Mouse (Mus musculus): ENCODE measurements around the gene Jmjd1c. TPM values are rescaled to one million over a fixed set of nuclear protein-coding genes. Genes with fewer than 3 reads are reported as not detected.
A peak's percentile ranks its signal among the peaks of the same experiment; 100 is the strongest.

The Jmjd1c gene
- total RNA-seq, 1 experiment = 93.0 TPM

DNA sequence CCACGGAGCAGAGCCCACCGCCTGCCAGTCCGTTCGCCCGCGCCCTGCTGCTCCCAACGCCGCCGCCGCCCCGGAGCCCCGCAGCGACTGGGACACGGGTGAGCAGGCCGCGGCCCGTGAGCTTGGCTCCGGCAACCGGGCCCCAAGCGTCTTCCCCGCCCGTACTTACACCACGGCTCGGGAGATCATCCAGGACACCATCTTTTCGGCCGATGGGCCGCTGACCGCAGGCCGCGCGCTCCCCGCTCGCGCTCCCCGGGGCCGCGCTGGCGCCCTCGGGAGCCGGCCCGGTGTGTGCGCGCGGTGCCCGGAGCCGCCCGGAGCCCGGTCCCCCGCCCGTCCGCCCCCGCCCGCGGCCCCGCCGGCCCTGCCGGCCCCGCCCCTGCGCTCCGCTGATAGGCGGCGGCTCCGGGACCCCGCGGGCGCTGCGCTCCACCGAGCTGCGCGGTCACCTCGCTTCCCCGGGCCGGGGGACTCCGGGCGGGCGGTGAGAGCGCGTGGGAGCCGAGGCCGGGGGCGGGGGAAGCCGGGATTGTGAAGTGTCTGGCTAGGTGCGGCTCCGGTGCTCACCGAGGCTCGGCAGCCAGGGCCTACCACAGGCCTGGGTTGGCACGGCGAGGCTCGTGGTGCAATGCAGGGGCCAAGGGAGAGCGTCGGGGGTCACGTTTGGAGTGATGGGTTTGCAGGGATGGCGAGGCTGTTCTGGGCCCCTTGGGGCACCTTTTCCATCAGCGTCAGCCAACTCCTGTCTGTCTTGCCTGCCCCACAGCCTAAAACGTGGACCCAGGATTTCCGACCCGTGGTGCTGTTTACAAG lies 904 bp downstream of the Jmjd1c start, which contains the start of gene Reep3:
TSS of gene Reep3 (minus strand) at position 325 of the 816 bp plus-strand sequence.
- H3K9ac ChIP-seq (ENCODE audit: insufficient read depth, low read depth, low read length, poor library complexity, severe bottlenecking) = peak within 1 kb of the TSS; percentile 98
- peaks cover 3% of the 10 kb centered on the region; the same call in 1 of the 2 replicates for H3K36me3 ChIP-seq (ENCODE audit: control insufficient read depth, insufficient read depth, low read length, poor library complexity, severe bottlenecking)
- DNase-seq (ENCODE audit: low read depth, low spot score) = no peak
- no peak for TF ChIP-seq CHD2 (IDR thresholded peaks at IDR 0.05; ENCODE audit: low read depth, low read length)
- no peak for TF ChIP-seq MAFK (IDR thresholded peaks at IDR 0.05; ENCODE audit: insufficient read depth, low read depth, low read length)
- TF ChIP-seq HCFC1 (IDR thresholded peaks at IDR 0.05; ENCODE audit: borderline replicate concordance, insufficient read depth, low read length) = 0 out of 2 replicates have a peak, but pooled peaks have one; percentile 12
- H3K9me3 ChIP-seq (ENCODE audit: control insufficient read depth, insufficient read depth, low read depth, low read length) = no peaks in the 10 kb centered on the region
- in situ Hi-C loops (cut with MboI; ENCODE audit: low sequenced_read_pairs in 2 of 2, unreplicated experiment in 2 of 2) = loop anchor here (25.0 kb wide), 1 partner anchor 185 kb away; no protein-coding TSS in a partner anchor
- H3K27ac ChIP-seq (ENCODE audit: insufficient read depth, low read depth, low read length, poor library complexity, severe bottlenecking) = peak within 1 kb of the TSS; percentile 99
- H3K4me1 ChIP-seq (ENCODE audit: control insufficient read depth in 2 of 2, insufficient read depth in 2 of 2, low read length in 2 of 2, poor library complexity in 1 of 2) = peaks cover 4 to 17% of the 10 kb centered on the region in 2 experiments
- H3K4me3 ChIP-seq (ENCODE audit: insufficient read depth in 1 of 2, low read depth in 1 of 2, low read length in 2 of 2, poor library complexity in 1 of 2, severe bottlenecking in 1 of 2) = peak within 1 kb of the TSS; percentile 88 to 95

DNA sequence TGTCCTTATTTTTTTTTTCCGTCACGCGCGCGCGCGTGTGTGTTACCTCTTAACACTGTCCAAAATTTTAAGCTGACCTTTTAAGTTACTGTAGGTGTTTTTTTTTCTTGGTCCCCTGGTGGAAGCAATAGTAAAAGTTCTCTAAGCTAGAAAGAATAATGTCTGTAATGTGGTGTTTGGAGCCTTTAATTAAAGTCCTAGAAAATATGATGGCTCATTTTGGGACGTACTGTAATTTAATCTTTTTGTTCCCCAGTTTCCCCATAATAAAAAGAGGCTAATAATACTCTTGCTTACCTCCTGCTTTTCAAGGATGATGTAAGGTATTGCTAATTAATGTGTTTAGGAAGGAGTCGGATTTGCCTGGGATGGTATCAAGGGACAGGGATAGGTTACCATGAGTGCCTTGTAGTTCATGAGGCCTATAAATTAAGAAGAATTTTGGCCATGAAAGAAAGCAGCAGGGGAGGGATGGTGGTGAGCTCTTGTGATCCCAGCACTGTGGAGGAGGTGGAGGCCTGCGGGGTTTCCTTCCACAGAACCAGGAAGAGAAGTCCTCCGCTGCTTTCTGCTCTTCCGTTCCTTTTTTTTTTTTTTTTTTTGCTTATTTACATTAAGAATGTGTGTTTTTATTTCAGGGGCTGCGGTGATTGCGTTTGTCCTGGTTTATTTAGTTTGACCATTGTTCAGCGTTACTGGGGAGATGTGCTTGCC lies 1.7 kb downstream of the Jmjd1c start:
- in situ Hi-C loops (cut with MboI; ENCODE audit: low sequenced_read_pairs in 2 of 2, unreplicated experiment in 2 of 2) = loop anchor here (25.0 kb wide), 1 partner anchor 185 kb away; no protein-coding TSS in a partner anchor
- Histone ChIP-seq H3K27ac (ENCODE audit: insufficient read depth, low read depth, low read length, poor library complexity, severe bottlenecking) (peak overlapping the region; percentile 99), H3K4me3 (ENCODE audit: insufficient read depth in 1 of 2, low read depth in 1 of 2, low read length in 2 of 2, poor library complexity in 1 of 2, severe bottlenecking in 1 of 2) (peak overlapping the region; percentile 88 to 95), H3K9ac (ENCODE audit: insufficient read depth, low read depth, low read length, poor library complexity, severe bottlenecking) (peak overlapping the region; percentile 98), H3K9me3 (ENCODE audit: control insufficient read depth, insufficient read depth, low read depth, low read length) (no peaks in the 10 kb centered on the region), H3K36me3 (ENCODE audit: control insufficient read depth, insufficient read depth, low read length, poor library complexity, severe bottlenecking) (peaks cover 8% of the 10 kb centered on the region; the same call in 1 of the 2 replicates), H3K4me1 (ENCODE audit: control insufficient read depth in 2 of 2, insufficient read depth in 2 of 2, low read length in 2 of 2, poor library complexity in 1 of 2) (peaks cover 11 to 17% of the 10 kb centered on the region in 2 experiments)
- no peak for DNase-seq (ENCODE audit: low read depth, low spot score)
- TF ChIP-seq ZC3H11A (IDR thresholded peaks at IDR 0.05; ENCODE audit: borderline replicate concordance, low read depth, low read length) = no peak
- 0 out of 2 replicates have a peak, but pooled peaks have one; percentile 39 for TF ChIP-seq ZNF384 (IDR thresholded peaks at IDR 0.05; ENCODE audit: low read depth, low read length)

DNA sequence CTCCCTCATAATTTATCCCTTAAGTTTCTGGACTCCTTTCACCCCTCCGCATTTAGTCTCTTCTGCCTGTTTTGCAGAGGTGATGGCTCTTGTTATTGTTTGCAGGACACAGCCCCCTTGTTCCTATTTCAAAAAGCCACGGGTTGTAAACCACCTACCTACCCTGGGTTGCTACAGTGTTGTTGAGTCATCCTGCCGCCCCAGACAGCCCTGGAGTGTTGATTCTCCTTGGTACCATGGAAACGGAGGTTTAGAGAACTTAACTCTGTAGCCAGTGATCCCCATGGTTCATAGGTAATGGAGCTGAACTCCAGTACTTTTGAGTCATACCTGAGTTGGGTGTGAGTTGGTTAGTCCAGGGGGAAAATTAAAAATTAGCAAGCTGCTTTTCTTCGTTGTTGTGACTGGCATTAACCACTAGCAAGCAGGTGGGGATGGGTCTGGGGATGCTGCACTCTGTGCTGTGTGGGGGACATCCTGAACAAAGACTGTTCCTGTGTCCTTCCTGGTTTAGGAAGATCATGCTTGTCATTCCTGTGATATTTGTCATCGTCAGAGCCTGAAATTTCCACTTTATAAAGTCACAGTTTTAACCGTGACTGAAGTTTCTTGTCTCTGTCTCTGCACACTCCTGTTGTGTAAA lies 2.6 kb downstream of the Jmjd1c start:
- H3K4me3 ChIP-seq (ENCODE audit: insufficient read depth in 1 of 2, low read depth in 1 of 2, low read length in 2 of 2, poor library complexity in 1 of 2, severe bottlenecking in 1 of 2) = peak overlapping the region; percentile 88 to 95
- TF ChIP-seq MAFK (IDR thresholded peaks at IDR 0.05; ENCODE audit: insufficient read depth, low read depth, low read length) (peak; percentile 65), ZNF384 (IDR thresholded peaks at IDR 0.05; ENCODE audit: low read depth, low read length) (no peak)
- H3K27ac ChIP-seq (ENCODE audit: insufficient read depth, low read depth, low read length, poor library complexity, severe bottlenecking) = peak overlapping the region; percentile 99; the same call in 1 of the 2 replicates
- peaks cover 11% of the 10 kb centered on the region; the same call in 1 of the 2 replicates for H3K36me3 ChIP-seq (ENCODE audit: control insufficient read depth, insufficient read depth, low read length, poor library complexity, severe bottlenecking)
- no peak for DNase-seq (ENCODE audit: low read depth, low spot score)
- peaks cover 17 to 20% of the 10 kb centered on the region in 2 experiments for H3K4me1 ChIP-seq (ENCODE audit: control insufficient read depth in 2 of 2, insufficient read depth in 2 of 2, low read length in 2 of 2, poor library complexity in 1 of 2)
- peak overlapping the region; percentile 76 for H3K9ac ChIP-seq (ENCODE audit: insufficient read depth, low read depth, low read length, poor library complexity, severe bottlenecking)
- in situ Hi-C loops (cut with MboI; ENCODE audit: low sequenced_read_pairs in 2 of 2, unreplicated experiment in 2 of 2) = loop anchor here (25.0 kb wide), 1 partner anchor 186 kb away; no protein-coding TSS in a partner anchor
- H3K9me3 ChIP-seq (ENCODE audit: control insufficient read depth, insufficient read depth, low read depth, low read length) = no peaks in the 10 kb centered on the region

DNA sequence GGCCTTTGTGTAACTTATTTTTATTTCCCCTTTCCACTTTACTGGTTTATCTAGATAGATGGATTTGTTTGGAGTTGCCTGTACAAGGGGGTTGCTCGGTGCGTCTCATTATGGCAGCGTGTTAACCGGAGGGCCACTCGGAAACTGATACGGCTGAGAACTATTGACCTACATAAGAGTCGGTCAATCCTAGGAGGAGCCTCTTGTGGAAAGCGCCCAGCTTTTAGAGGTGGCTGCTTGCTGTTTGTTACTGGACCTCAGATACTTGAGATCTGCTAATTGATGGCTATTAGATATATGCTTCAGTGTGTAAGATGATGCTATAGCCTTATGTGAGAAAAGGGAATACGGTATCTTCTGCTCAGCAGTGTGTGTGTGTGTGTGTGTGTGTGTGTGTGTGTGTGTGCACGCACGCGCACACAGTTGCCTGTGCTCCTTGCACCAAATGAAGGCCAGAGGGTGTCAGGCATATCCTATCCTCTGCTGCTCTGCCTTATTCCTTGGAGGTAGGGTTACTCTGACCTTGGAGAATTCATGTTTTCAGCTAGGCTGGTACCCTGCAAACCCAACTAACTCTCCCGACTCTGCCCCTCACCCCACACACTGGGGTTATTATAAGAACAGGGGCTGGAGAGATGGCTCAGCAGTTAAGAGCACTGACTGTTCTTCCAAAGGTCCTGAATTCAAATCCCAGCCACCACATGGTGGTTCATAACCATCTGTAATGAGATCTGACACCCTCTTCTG lies 3.4 kb downstream of the Jmjd1c start:
- in situ Hi-C loops (cut with MboI; ENCODE audit: low sequenced_read_pairs in 2 of 2, unreplicated experiment in 2 of 2) = loop anchor here (25.0 kb wide), 1 partner anchor 187 kb away; no protein-coding TSS in a partner anchor
- Histone ChIP-seq H3K9ac (ENCODE audit: insufficient read depth, low read depth, low read length, poor library complexity, severe bottlenecking) (peak overlapping the region; percentile 76), H3K4me1 (ENCODE audit: control insufficient read depth in 2 of 2, insufficient read depth in 2 of 2, low read length in 2 of 2, poor library complexity in 1 of 2) (peaks cover 22 to 25% of the 10 kb centered on the region in 2 experiments), H3K36me3 (ENCODE audit: control insufficient read depth, insufficient read depth, low read length, poor library complexity, severe bottlenecking) (peaks cover 13% of the 10 kb centered on the region; the same call in 1 of the 2 replicates), H3K9me3 (ENCODE audit: control insufficient read depth, insufficient read depth, low read depth, low read length) (no peaks in the 10 kb centered on the region), H3K4me3 (ENCODE audit: insufficient read depth in 1 of 2, low read depth in 1 of 2, low read length in 2 of 2, poor library complexity in 1 of 2, severe bottlenecking in 1 of 2) (peak overlapping the region; percentile 88 to 95), H3K27ac (ENCODE audit: insufficient read depth, low read depth, low read length, poor library complexity, severe bottlenecking) (peak overlapping the region; percentile 93)
- no peak for DNase-seq (ENCODE audit: low read depth, low spot score)
- TF ChIP-seq ZC3H11A (IDR thresholded peaks at IDR 0.05; ENCODE audit: borderline replicate concordance, low read depth, low read length) (no peak), CHD2 (IDR thresholded peaks at IDR 0.05; ENCODE audit: low read depth, low read length) (no peak), ZNF384 (IDR thresholded peaks at IDR 0.05; ENCODE audit: low read depth, low read length) (no peak)
